Mouse (Mus musculus): ENCODE measurements around the gene Zfyve28.
A peak's percentile ranks its signal among the peaks of the same experiment; 100 is the strongest.

Zfyve28 gene

GRCm38 (mm10) chr5:34287001-34287837 is 1.0 kb downstream of the Zfyve28 start:
- 0 out of 2 replicates have a peak, but pooled peaks have one; percentile 4 for ATAC-seq (ENCODE audit: insufficient number of reproducible peaks, low FRiP score, low TSS enrichment)

GRCm38 (mm10) chr5:34286516-34286915 is 1.7 kb downstream of the Zfyve28 start:
- ATAC-seq (ENCODE audit: insufficient number of reproducible peaks, low FRiP score, low TSS enrichment) = no peak

- no peak for ATAC-seq (ENCODE audit: insufficient number of reproducible peaks, low FRiP score, low TSS enrichment)
Observed at GRCm38 (mm10) chr5:34285285-34285684, 3.0 kb downstream of the Zfyve28 start.

GRCm38 (mm10) chr5:34284156-34284750 is 4.0 kb downstream of the Zfyve28 start:
- ATAC-seq (ENCODE audit: insufficient number of reproducible peaks, low FRiP score, low TSS enrichment) = no peak

- ATAC-seq (ENCODE audit: insufficient number of reproducible peaks, low FRiP score, low TSS enrichment) = no peak
Observed at GRCm38 (mm10) chr5:34283355-34283754, 4.9 kb downstream of the Zfyve28 start.

- ATAC-seq (ENCODE audit: insufficient number of reproducible peaks, low FRiP score, low TSS enrichment) = no peak
Observed at GRCm38 (mm10) chr5:34280976-34281375, 7.3 kb downstream of the Zfyve28 start.

- ATAC-seq (ENCODE audit: insufficient number of reproducible peaks, low FRiP score, low TSS enrichment) = no peak
Observed at GRCm38 (mm10) chr5:34279214-34279613, 9.0 kb downstream of the Zfyve28 start.

GRCm38 (mm10) chr5:34278058-34278457 is 10.2 kb downstream of the Zfyve28 start:
- ATAC-seq (ENCODE audit: insufficient number of reproducible peaks, low FRiP score, low TSS enrichment) = no peak

GRCm38 (mm10) chr5:34276746-34277145 is 11.5 kb downstream of the Zfyve28 start:
- no peak for ATAC-seq (ENCODE audit: insufficient number of reproducible peaks, low FRiP score, low TSS enrichment)

GRCm38 (mm10) chr5:34276191-34276590 is 12.1 kb downstream of the Zfyve28 start:
- ATAC-seq (ENCODE audit: insufficient number of reproducible peaks, low FRiP score, low TSS enrichment) = no peak

- ATAC-seq (ENCODE audit: insufficient number of reproducible peaks, low FRiP score, low TSS enrichment) = no peak
Observed at GRCm38 (mm10) chr5:34274676-34275293, 13.5 kb downstream of the Zfyve28 start.

GRCm38 (mm10) chr5:34274268-34274667 is 14.0 kb downstream of the Zfyve28 start:
- peak; percentile 2; the same call in 1 of the 2 replicates for ATAC-seq (ENCODE audit: insufficient number of reproducible peaks, low FRiP score, low TSS enrichment)

- no peak for ATAC-seq (ENCODE audit: insufficient number of reproducible peaks, low FRiP score, low TSS enrichment)
Observed at GRCm38 (mm10) chr5:34273251-34273681, 15.0 kb downstream of the Zfyve28 start.

GRCm38 (mm10) chr5:34271743-34272142 is 16.5 kb downstream of the Zfyve28 start:
- ATAC-seq (ENCODE audit: insufficient number of reproducible peaks, low FRiP score, low TSS enrichment) = no peak

GRCm38 (mm10) chr5:34269921-34270465 is 18.3 kb downstream of the Zfyve28 start:
- ATAC-seq (ENCODE audit: insufficient number of reproducible peaks, low FRiP score, low TSS enrichment) = no peak

- peak; percentile 93 for ATAC-seq (ENCODE audit: insufficient number of reproducible peaks, low FRiP score, low TSS enrichment)
Observed at GRCm38 (mm10) chr5:34269197-34269920, 18.9 kb downstream of the Zfyve28 start.

GRCm38 (mm10) chr5:34266065-34266464 is 22.2 kb downstream of the Zfyve28 start:
- no peak for ATAC-seq (ENCODE audit: insufficient number of reproducible peaks, low FRiP score, low TSS enrichment)

- no peak for ATAC-seq (ENCODE audit: insufficient number of reproducible peaks, low FRiP score, low TSS enrichment)
Observed at GRCm38 (mm10) chr5:34259172-34259816, 29.0 kb downstream of the Zfyve28 start.

- no peak for ATAC-seq (ENCODE audit: insufficient number of reproducible peaks, low FRiP score, low TSS enrichment)
Observed at GRCm38 (mm10) chr5:34255189-34255588, 33.1 kb downstream of the Zfyve28 start.

GRCm38 (mm10) chr5:34254309-34254708 is 33.9 kb downstream of the Zfyve28 start:
- ATAC-seq (ENCODE audit: insufficient number of reproducible peaks, low FRiP score, low TSS enrichment) = 0 out of 2 replicates have a peak, but pooled peaks have one; percentile 22

Data from cerebellum, adult (tissue).